Mouse (Mus musculus) cerebellum, adult 2 months (tissue): ENCODE results near the gene Vmn1r115.
"Not testable (repeated sequence)": the region's sequence is repeated elsewhere in the genome, so short reads cannot be mapped to it uniquely, and the experiment has no call there.

Source experiments
- CTCF ChIP-seq: fragments of 200-500 bp; IDR thresholded peaks from 2 replicates; pipeline ENCODE4 v1.5.1; 2011; ENCODE audit warnings: low read depth, mild to moderate bottlenecking, control low read depth, low read length, moderate library complexity, borderline replicate concordance; ENCODE audit not compliant: insufficient read depth
- POLR2A ChIP-seq: fragments of 200-500 bp; IDR thresholded peaks from 2 replicates; pipeline ENCODE4 v1.6.1; 2011; ENCODE audit warnings: low read length, control low read depth, borderline replicate concordance; ENCODE audit not compliant: insufficient read depth

- not testable (repeated sequence) for TF ChIP-seq POLR2A, CTCF
Measured at GRCm38 (mm10) chr7:20844885-20845284, at the start of gene Vmn1r115.
